Mouse (Mus musculus): Measurements from ENCODE around the gene 9030612E09Rik. TPM values are rescaled to one million over a fixed set of nuclear protein-coding genes. Genes with fewer than 3 reads are reported as not detected.

The 9030612E09Rik gene
- polyA plus RNA-seq, 1 experiment: not detected

- no peak for DNase-seq (ENCODE audit: low read depth in 1 of 2, low spot score in 2 of 2)
- no peak overlapping the region for H3K27ac ChIP-seq (ENCODE audit: insufficient read depth, low read length)
- 84% methylated on average over 5 of the region's 5 CpGs for WGBS
- H3K4me1 ChIP-seq (ENCODE audit: control insufficient read depth, insufficient read depth, insufficient read length): no peaks in the 10 kb centered on the region
- H3K4me3 ChIP-seq (ENCODE audit: extremely low read depth, insufficient read depth, insufficient read length): no peak overlapping the region
- no peak for TF ChIP-seq POLR2A (IDR thresholded peaks at IDR 0.05; ENCODE audit: low read depth, low read length)
- TF ChIP-seq CTCF (IDR thresholded peaks at IDR 0.05; ENCODE audit: extremely low read depth, insufficient read depth, insufficient read length, insufficient replicate concordance): no peak
- H3K36me3 ChIP-seq (ENCODE audit: control insufficient read depth, insufficient read depth, low read length): no peaks in the 10 kb centered on the region
- H3K27me3 ChIP-seq (ENCODE audit: control insufficient read depth, insufficient read depth, low read length): no peaks in the 10 kb centered on the region
These were observed 15.6 kb upstream of the 9030612E09Rik start for GRCm38 (mm10) chr10:43158917-43159316.

- TF ChIP-seq CTCF (IDR thresholded peaks at IDR 0.05; ENCODE audit: extremely low read depth, insufficient read depth, insufficient read length, insufficient replicate concordance) (no peak), POLR2A (IDR thresholded peaks at IDR 0.05; ENCODE audit: low read depth, low read length) (no peak)
- H3K36me3 ChIP-seq (ENCODE audit: control insufficient read depth, insufficient read depth, low read length): no peaks in the 10 kb centered on the region
- no peaks in the 10 kb centered on the region for H3K27me3 ChIP-seq (ENCODE audit: control insufficient read depth, insufficient read depth, low read length)
- WGBS: 89% methylated on average over 5 of the region's 5 CpGs
- no peak for DNase-seq (ENCODE audit: low read depth in 1 of 2, low spot score in 2 of 2)
- no peak overlapping the region for H3K27ac ChIP-seq (ENCODE audit: insufficient read depth, low read length)
- no peak overlapping the region for H3K4me3 ChIP-seq (ENCODE audit: extremely low read depth, insufficient read depth, insufficient read length)
- H3K4me1 ChIP-seq (ENCODE audit: control insufficient read depth, insufficient read depth, insufficient read length): no peaks in the 10 kb centered on the region
These were observed 15.2 kb upstream of the 9030612E09Rik start for GRCm38 (mm10) chr10:43159333-43159732.

GRCm38 (mm10) chr10:43162318-43162717 lies 12.2 kb upstream of the 9030612E09Rik start:
- Histone ChIP-seq H3K4me3 (ENCODE audit: extremely low read depth, insufficient read depth, insufficient read length) (no peak overlapping the region), H3K27ac (ENCODE audit: insufficient read depth, low read length) (no peak overlapping the region), H3K36me3 (ENCODE audit: control insufficient read depth, insufficient read depth, low read length) (no peaks in the 10 kb centered on the region), H3K4me1 (ENCODE audit: control insufficient read depth, insufficient read depth, insufficient read length) (no peaks in the 10 kb centered on the region), H3K27me3 (ENCODE audit: control insufficient read depth, insufficient read depth, low read length) (no peaks in the 10 kb centered on the region)
- no peak for DNase-seq (ENCODE audit: low read depth in 1 of 2, low spot score in 2 of 2)
- TF ChIP-seq CTCF (IDR thresholded peaks at IDR 0.05; ENCODE audit: extremely low read depth, insufficient read depth, insufficient read length, insufficient replicate concordance) (no peak), POLR2A (IDR thresholded peaks at IDR 0.05; ENCODE audit: low read depth, low read length) (no peak)
- 90% methylated on average over 12 of the region's 12 CpGs for WGBS

- WGBS: 96% methylated on average over 2 of the region's 2 CpGs
- no peaks in the 10 kb centered on the region for H3K36me3 ChIP-seq (ENCODE audit: control insufficient read depth, insufficient read depth, low read length)
- H3K27ac ChIP-seq (ENCODE audit: insufficient read depth, low read length): no peak overlapping the region
- H3K4me1 ChIP-seq (ENCODE audit: control insufficient read depth, insufficient read depth, insufficient read length): no peaks in the 10 kb centered on the region
- no peak overlapping the region for H3K4me3 ChIP-seq (ENCODE audit: extremely low read depth, insufficient read depth, insufficient read length)
- TF ChIP-seq POLR2A (IDR thresholded peaks at IDR 0.05; ENCODE audit: low read depth, low read length): no peak
- TF ChIP-seq CTCF (IDR thresholded peaks at IDR 0.05; ENCODE audit: extremely low read depth, insufficient read depth, insufficient read length, insufficient replicate concordance): no peak
- DNase-seq (ENCODE audit: low read depth in 1 of 2, low spot score in 2 of 2): no peak
- no peaks in the 10 kb centered on the region for H3K27me3 ChIP-seq (ENCODE audit: control insufficient read depth, insufficient read depth, low read length)
These were observed 10.1 kb upstream of the 9030612E09Rik start for GRCm38 (mm10) chr10:43164406-43164805.

- no peak for DNase-seq (ENCODE audit: low read depth in 1 of 2, low spot score in 2 of 2)
- Histone ChIP-seq H3K27me3 (ENCODE audit: control insufficient read depth, insufficient read depth, low read length) (peaks cover 2% of the 10 kb centered on the region), H3K27ac (ENCODE audit: insufficient read depth, low read length) (no peak overlapping the region), H3K4me3 (ENCODE audit: extremely low read depth, insufficient read depth, insufficient read length) (no peak overlapping the region), H3K36me3 (ENCODE audit: control insufficient read depth, insufficient read depth, low read length) (no peaks in the 10 kb centered on the region), H3K4me1 (ENCODE audit: control insufficient read depth, insufficient read depth, insufficient read length) (no peaks in the 10 kb centered on the region)
- no peak for TF ChIP-seq CTCF (IDR thresholded peaks at IDR 0.05; ENCODE audit: extremely low read depth, insufficient read depth, insufficient read length, insufficient replicate concordance)
- WGBS: 88% methylated on average over 1 of the region's 1 CpGs
These were observed 8.4 kb upstream of the 9030612E09Rik start for GRCm38 (mm10) chr10:43166146-43166545.

- 88% methylated on average over 3 of the region's 3 CpGs for WGBS
- H3K4me3 ChIP-seq (ENCODE audit: extremely low read depth, insufficient read depth, insufficient read length): no peak overlapping the region
- no peak for DNase-seq (ENCODE audit: low read depth in 1 of 2, low spot score in 2 of 2)
- no peak overlapping the region for H3K27ac ChIP-seq (ENCODE audit: insufficient read depth, low read length)
- no peaks in the 10 kb centered on the region for H3K4me1 ChIP-seq (ENCODE audit: control insufficient read depth, insufficient read depth, insufficient read length)
- no peaks in the 10 kb centered on the region for H3K36me3 ChIP-seq (ENCODE audit: control insufficient read depth, insufficient read depth, low read length)
- TF ChIP-seq POLR2A (IDR thresholded peaks at IDR 0.05; ENCODE audit: low read depth, low read length): no peak
- H3K27me3 ChIP-seq (ENCODE audit: control insufficient read depth, insufficient read depth, low read length): peaks cover 3% of the 10 kb centered on the region
These were observed 7.7 kb upstream of the 9030612E09Rik start for GRCm38 (mm10) chr10:43166817-43167216.

- H3K4me1 ChIP-seq (ENCODE audit: control insufficient read depth, insufficient read depth, insufficient read length): 0 out of 2 replicates have a peak, but pooled peaks cover 3% of the 10 kb centered on the region
- no peak for DNase-seq (ENCODE audit: low read depth in 1 of 2, low spot score in 2 of 2)
- no peak overlapping the region for H3K4me3 ChIP-seq (ENCODE audit: extremely low read depth, insufficient read depth, insufficient read length)
- peaks cover 16% of the 10 kb centered on the region for H3K27me3 ChIP-seq (ENCODE audit: control insufficient read depth, insufficient read depth, low read length)
- no peak for TF ChIP-seq CTCF (IDR thresholded peaks at IDR 0.05; ENCODE audit: extremely low read depth, insufficient read depth, insufficient read length, insufficient replicate concordance)
- TF ChIP-seq POLR2A (IDR thresholded peaks at IDR 0.05; ENCODE audit: low read depth, low read length): no peak
- H3K36me3 ChIP-seq (ENCODE audit: control insufficient read depth, insufficient read depth, low read length): no peaks in the 10 kb centered on the region
- 77% methylated on average over 7 of the region's 7 CpGs for WGBS
- H3K27ac ChIP-seq (ENCODE audit: insufficient read depth, low read length): no peak overlapping the region
These were observed 5.7 kb upstream of the 9030612E09Rik start for GRCm38 (mm10) chr10:43168847-43169246.

Data from spleen, adult 2 months (tissue).